Mouse (Mus musculus): ENCODE results near the gene Ncoa5.

The Ncoa5 gene

GRCm38 (mm10) chr2:164956195-164956594 is 78.5 kb downstream of the Ncoa5 start:
- no peak for DNase-seq

- DNase-seq: no peak
These were observed 78.9 kb downstream of the Ncoa5 start for GRCm38 (mm10) chr2:164955725-164956124.

- peak; percentile 78 to 86 for DNase-seq
These were observed 81.4 kb downstream of the Ncoa5 start for GRCm38 (mm10) chr2:164953224-164953623.

GRCm38 (mm10) chr2:164952448-164952847 is 82.2 kb downstream of the Ncoa5 start:
- DNase-seq: no peak

- no peak for DNase-seq
These were observed 82.9 kb downstream of the Ncoa5 start for GRCm38 (mm10) chr2:164951745-164952144.

- DNase-seq: no peak
These were observed 84.2 kb downstream of the Ncoa5 start for GRCm38 (mm10) chr2:164950501-164950900.

Data from lung, postnatal 4 days (tissue).